Mouse (Mus musculus) heart, postnatal 0 days (tissue): ENCODE data around the gene Zbtb17. TPM values are rescaled to one million over a fixed set of nuclear protein-coding genes. Genes with fewer than 3 reads are reported as not detected.

Source experiments
- ATAC-seq: fragments of 200-750 bp; cut with Nextera tagmentation; 2 replicates; pipeline ENCODE4 v1.8.0; 2017; ENCODE audit warnings: low read depth, moderate number of reproducible peaks, moderate library complexity; ENCODE audit not compliant: insufficient read depth
- DNase-seq: peaks from one replicate; pipeline ENCODE4 v3.0.0-alpha.2; 2016; ENCODE audit warnings: low spot score
- H3K27ac ChIP-seq: fragments of 300-500 bp; sonication (generic); 2 replicates; pipeline ENCODE4 v1.5.1; 2014; ENCODE audit warnings: low read depth, mild to moderate bottlenecking
- H3K27me3 ChIP-seq: fragments of 300-500 bp; sonication (generic); 2 replicates; pipeline ENCODE4 v1.6.1; 2014; ENCODE audit warnings: low read length, mixed read lengths; ENCODE audit not compliant: control insufficient read depth, insufficient read depth
- H3K36me3 ChIP-seq: fragments of 300-500 bp; sonication (generic); replicated peaks from 2 replicates; pipeline ENCODE4 v1.6.1; 2014; ENCODE audit warnings: low read length, mixed read lengths; ENCODE audit not compliant: control insufficient read depth, insufficient read depth
- H3K4me1 ChIP-seq: fragments of 300-500 bp; sonication (generic); 2 replicates; pipeline ENCODE4 v1.6.1; 2014; ENCODE audit warnings: antibody characterized with exemption; ENCODE audit not compliant: control insufficient read depth, insufficient read depth
- H3K4me2 ChIP-seq: fragments of 300-500 bp; sonication (generic); 2 replicates; pipeline ENCODE4 v1.6.1; 2014; ENCODE audit warnings: low read depth, mild to moderate bottlenecking, low read length, moderate library complexity
- H3K4me3 ChIP-seq: fragments of 300-500 bp; sonication (generic); 2 replicates; pipeline ENCODE4 v1.5.1; 2014; ENCODE audit warnings: low read depth, low read length
- H3K9ac ChIP-seq: fragments of 300-500 bp; sonication (generic); replicated peaks from 2 replicates; pipeline ENCODE4 v1.6.1; 2014; ENCODE audit warnings: low read depth, low read length, mixed read lengths
- H3K9me3 ChIP-seq: fragments of 300-500 bp; sonication (generic); replicated peaks from 2 replicates; pipeline ENCODE4 v1.6.1; 2016; ENCODE audit warnings: low read length; ENCODE audit not compliant: control insufficient read depth
- CTCF ChIP-seq: IDR thresholded peaks from 2 replicates; pipeline ENCODE4 v1.5.1; 2016; ENCODE audit warnings: antibody characterized with exemption, control low read depth, low read depth
- EP300 ChIP-seq: IDR thresholded peaks from 2 replicates; pipeline ENCODE4 v1.6.1; 2016; ENCODE audit warnings: antibody characterized with exemption, low read depth
- WGBS: fragments of 180-500 bp; shearing (Covaris S2); extraction: QIAGEN DNeasy Blood & Tissue Kit; methylation state at CpG from one replicate; pipeline ENCODE4 v1.1.7; 2014; 5-methylcytosine and 5-hydroxymethylcytosine counted together
- polyA plus RNA-seq: library from polyadenylated mRNA; unstranded; fragments of >200 nt; fragmentation: Nextera tagmentation; extraction: Ambion mirVana; gene quantifications from 2 replicates; pipeline ENCODE4 v1.2.1, GENCODE M21; 2015
- total RNA-seq: library from RNA; depleted of rRNA; stranded (reverse); fragments of >200 nt; gene quantifications from 2 replicates; pipeline ENCODE4 v1.2.3, GENCODE M21; 2014; ENCODE audit warnings: low replicate concordance; rRNA removed

The Zbtb17 gene
- total RNA-seq = 28.1 and 32.7 TPM in 2 replicates
- 16.2 and 18.1 TPM in 2 replicates for polyA plus RNA-seq

DNA sequence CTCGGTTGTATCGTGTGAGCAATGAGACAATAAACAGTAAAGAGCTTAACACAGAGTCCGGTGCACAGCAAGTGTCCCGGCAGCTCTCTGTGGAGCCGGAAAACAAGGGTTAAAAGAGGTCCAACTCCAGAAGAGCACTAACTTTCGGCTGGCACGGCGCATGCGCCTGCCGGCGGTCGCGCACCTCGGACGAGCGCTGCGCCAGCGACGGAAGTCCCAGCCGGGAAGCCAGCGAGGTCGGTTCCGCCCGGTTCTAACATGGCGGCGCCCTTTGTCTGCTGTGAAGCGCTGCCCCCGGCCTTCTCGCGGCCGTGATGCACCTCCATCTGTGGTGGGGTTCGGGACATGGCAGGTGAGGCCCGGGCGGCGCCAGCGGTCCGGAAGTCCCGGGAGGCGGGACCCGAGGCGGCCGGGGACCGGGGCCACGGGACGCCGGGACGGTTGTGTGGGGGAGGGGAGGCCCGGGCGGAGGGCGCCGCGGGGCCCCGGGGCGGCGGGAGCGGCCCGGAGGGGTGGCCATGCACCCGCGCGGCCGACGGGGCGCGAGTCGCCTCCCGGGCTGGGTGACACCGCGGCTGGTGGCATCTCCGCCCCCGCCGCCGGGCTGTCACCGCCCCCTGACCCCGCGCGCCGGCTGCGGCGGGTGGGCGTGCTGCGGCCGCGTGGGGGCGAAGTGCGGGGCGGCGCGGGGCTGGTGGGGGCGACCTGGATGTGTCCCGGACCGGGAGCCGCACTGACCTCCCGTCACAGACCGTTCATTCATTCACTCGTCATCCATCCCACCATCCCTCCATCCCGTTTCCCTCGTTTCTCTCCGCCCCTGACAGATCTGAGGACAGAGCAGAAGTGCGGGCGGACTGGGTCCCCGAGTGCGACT, at the start of gene Zbtb17:
Zbtb17 (plus strand) TSS at position 204 of the 877 bp plus-strand sequence.
- Histone ChIP-seq H3K4me1 (peaks cover 23% of the 10 kb centered on the region), H3K36me3 (peaks cover 28% of the 10 kb centered on the region), H3K4me3 (peak within 1 kb of the TSS; percentile 99), H3K4me2 (peak within 1 kb of the TSS; percentile 94), H3K9ac (peak within 1 kb of the TSS; percentile 82), H3K27me3 (no peaks in the 10 kb centered on the region), H3K9me3 (no peaks in the 10 kb centered on the region), H3K27ac (peak within 1 kb of the TSS; percentile 75)
- TF ChIP-seq EP300 = 0 out of 2 replicates have a peak, but pooled peaks have one; percentile 27
- TF ChIP-seq CTCF = no peak
- under 1% methylated on average over 79 of the region's 102 CpGs for WGBS
- DNase-seq (peak; percentile 88), ATAC-seq (peak; percentile 93)

DNA sequence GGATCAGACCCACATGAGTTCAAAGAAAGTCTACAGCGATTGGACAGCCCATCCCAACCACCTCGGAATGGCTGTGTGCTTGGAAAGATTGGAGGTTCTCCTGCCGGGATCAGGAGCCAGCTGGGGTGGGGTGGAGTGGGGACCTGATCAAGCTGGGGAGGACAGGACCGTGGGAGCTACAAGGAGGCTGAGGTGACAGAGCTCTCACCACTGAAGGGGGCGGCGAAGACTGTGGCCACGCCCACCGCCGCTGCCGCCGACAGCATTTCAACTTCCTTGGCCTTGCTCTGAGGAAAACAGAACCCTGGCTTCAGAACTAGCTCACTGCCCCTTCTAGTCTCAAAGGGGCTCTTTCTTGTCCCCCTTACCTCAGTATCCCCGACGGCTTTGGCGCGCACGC, 49.7 kb upstream of the Zbtb17 start:
- no peak for DNase-seq
- Histone ChIP-seq H3K27ac (no peak overlapping the region), H3K27me3 (peaks cover 4% of the 10 kb centered on the region; the same call in 1 of the 2 replicates), H3K9ac (no peak overlapping the region), H3K4me1 (no peaks in the 10 kb centered on the region; the same call in 1 of the 2 replicates), H3K4me3 (no peak overlapping the region), H3K36me3 (no peaks in the 10 kb centered on the region), H3K4me2 (peak overlapping the region; percentile 24; the same call in 1 of the 2 replicates), H3K9me3 (no peaks in the 10 kb centered on the region)
- WGBS = 20% methylated on average over 16 of the region's 16 CpGs
- ATAC-seq = no peak
- TF ChIP-seq EP300 (no peak), CTCF (no peak)

- 75% methylated on average over 12 of the region's 12 CpGs for WGBS
- H3K27me3 ChIP-seq = no peaks in the 10 kb centered on the region; the same call in 1 of the 2 replicates
- TF ChIP-seq EP300 (no peak), CTCF (no peak)
Measured at GRCm38 (mm10) chr4:141397861-141398260, 46.6 kb upstream of the Zbtb17 start.

DNA sequence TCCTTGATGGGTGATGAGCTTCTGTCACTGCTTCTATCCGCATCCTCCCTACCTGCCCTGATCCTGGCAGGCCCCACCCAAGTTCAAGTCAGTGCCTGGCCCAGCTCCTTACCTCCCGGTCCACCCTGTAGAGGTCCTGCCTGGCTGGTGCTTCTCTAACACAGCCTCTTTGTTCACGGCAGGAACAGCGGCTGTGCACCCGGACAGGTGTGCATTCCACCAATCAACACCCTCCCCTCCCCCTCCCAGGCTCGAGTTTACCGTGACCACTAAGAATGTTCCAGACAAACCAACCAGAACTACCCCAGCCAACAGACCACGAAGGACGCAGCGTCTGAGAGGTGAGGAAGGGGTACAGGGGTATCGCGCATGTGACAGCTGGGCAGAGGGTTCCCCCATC, 45.9 kb upstream of the Zbtb17 start, which contains the start of gene Clcnka:
Clcnka (minus strand) TSS at position 180 of the 400 bp plus-strand sequence.
- no peaks in the 10 kb centered on the region for H3K9me3 ChIP-seq
- H3K27me3 ChIP-seq = no peaks in the 10 kb centered on the region; the same call in 1 of the 2 replicates
- 47% methylated on average over 12 of the region's 12 CpGs for WGBS
- H3K4me1 ChIP-seq = no peaks in the 10 kb centered on the region; the same call in 1 of the 2 replicates
- no peak for DNase-seq
- H3K9ac ChIP-seq = no peak within 1 kb of the TSS
- no peak within 1 kb of the TSS for H3K4me2 ChIP-seq
- no peaks in the 10 kb centered on the region for H3K36me3 ChIP-seq
- no peak within 1 kb of the TSS for H3K4me3 ChIP-seq
- ATAC-seq = no peak
- TF ChIP-seq EP300 (no peak), CTCF (no peak)
- H3K27ac ChIP-seq = no peak within 1 kb of the TSS

More at GRCm38 (mm10) chr4:141397861-141398260, 46.6 kb upstream of the Zbtb17 start:
- no peak overlapping the region for H3K27ac ChIP-seq
- no peak overlapping the region for H3K9ac ChIP-seq
- no peak overlapping the region for H3K4me2 ChIP-seq
- H3K4me3 ChIP-seq = no peak overlapping the region
- no peaks in the 10 kb centered on the region for H3K9me3 ChIP-seq
- ATAC-seq (no peak), DNase-seq (no peak)
- H3K4me1 ChIP-seq = no peaks in the 10 kb centered on the region; the same call in 1 of the 2 replicates
- no peaks in the 10 kb centered on the region for H3K36me3 ChIP-seq

DNA sequence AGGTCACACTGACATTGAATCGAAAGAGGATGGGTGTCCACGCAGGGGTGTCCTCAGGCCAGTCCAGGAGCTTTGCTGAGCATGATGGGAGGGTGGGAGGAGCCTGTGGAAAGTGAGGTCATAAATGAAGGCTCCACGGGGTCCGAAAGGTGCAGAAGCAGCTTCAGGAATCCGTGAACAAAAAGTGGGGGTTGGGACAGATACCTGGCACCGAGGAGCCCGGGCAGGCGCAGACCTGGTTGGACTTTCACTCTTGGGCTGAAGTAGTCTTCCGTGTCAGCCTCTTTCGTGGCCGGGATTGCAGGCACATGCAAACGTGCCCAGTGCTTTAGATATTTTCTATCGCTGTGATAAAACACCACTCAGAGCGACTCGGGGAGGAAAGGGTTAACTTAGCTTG, 44.3 kb upstream of the Zbtb17 start:
- Histone ChIP-seq H3K36me3 (no peaks in the 10 kb centered on the region), H3K4me3 (no peak overlapping the region), H3K4me2 (no peak overlapping the region), H3K9ac (no peak overlapping the region), H3K27me3 (no peaks in the 10 kb centered on the region; the same call in 1 of the 2 replicates), H3K9me3 (no peaks in the 10 kb centered on the region), H3K4me1 (no peaks in the 10 kb centered on the region), H3K27ac (no peak overlapping the region)
- 81% methylated on average over 15 of the region's 15 CpGs for whole genome bisulfite sequencing
- DNase-seq (no peak), ATAC-seq (no peak)
- TF ChIP-seq EP300 = no peak
- no peak for TF ChIP-seq CTCF
